Mouse (Mus musculus) bone marrow macrophage, adult 2 months (primary cell): ENCODE results near the gene 4933411K16Rik.

Experiments used
- CTCF ChIP-seq: IDR thresholded peaks from 2 replicates; pipeline ENCODE4 v1.5.1; 2012; ENCODE audit warnings: low read depth, mild to moderate bottlenecking, low read length, moderate library complexity
- POLR2A ChIP-seq: IDR thresholded peaks from 2 replicates; pipeline ENCODE4 v1.6.1; 2012; ENCODE audit warnings: mild to moderate bottlenecking, low read depth, low read length, borderline replicate concordance

DNA sequence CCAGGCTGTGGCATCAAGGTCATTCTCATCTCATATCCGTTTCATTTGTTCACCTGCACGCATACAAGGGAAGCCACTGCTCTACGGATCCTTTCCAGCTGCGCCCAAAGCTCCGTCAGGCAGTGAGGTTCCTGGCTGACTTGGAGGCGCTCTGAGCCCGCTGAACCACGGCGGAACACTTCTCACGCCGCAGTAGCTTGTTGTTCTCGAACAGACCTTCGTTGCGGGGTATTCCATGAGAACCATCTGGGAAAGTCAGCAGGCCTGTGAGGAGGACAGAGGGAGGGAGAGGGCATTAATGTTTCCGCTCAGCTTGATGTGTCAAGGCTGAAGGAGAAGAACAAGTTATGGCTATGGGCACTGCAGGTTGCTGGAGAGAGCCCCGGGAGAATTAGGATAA lies 23.9 kb downstream of the 4933411K16Rik start:
- TF ChIP-seq POLR2A = no peak
- no peak for TF ChIP-seq CTCF
